Mouse (Mus musculus) embryo, embryonic 11 days (tissue): Measurements from ENCODE around the gene Henmt1.
A peak's percentile ranks its signal among the peaks of the same experiment; 100 is the strongest.

ENCODE experiments used
- DNase-seq: peaks from one replicate; pipeline ENCODE4 v3.0.0-alpha.2; 2015

The Henmt1 gene

GRCm38 (mm10) chr3:108939573-108939972 lies at the start of gene Henmt1:
Gene Henmt1, plus strand, starts transcription at chr3:108939873.
- DNase-seq, result no peak

GRCm38 (mm10) chr3:108889908-108890307 lies 49.8 kb upstream of the Henmt1 start, which contains the start of gene Fndc7:
Gene Fndc7, minus strand, starts transcription at chr3:108890008.
- no peak for DNase-seq

- no peak for DNase-seq
Measured at GRCm38 (mm10) chr3:108892080-108892479, 47.6 kb upstream of the Henmt1 start.

- no peak for DNase-seq
Measured at GRCm38 (mm10) chr3:108892914-108893313, 46.8 kb upstream of the Henmt1 start.

GRCm38 (mm10) chr3:108898640-108899039 lies 41.0 kb upstream of the Henmt1 start:
- no peak for DNase-seq

GRCm38 (mm10) chr3:108900147-108900546 lies 39.5 kb upstream of the Henmt1 start:
- no peak for DNase-seq

GRCm38 (mm10) chr3:108900681-108901080 lies 39.0 kb upstream of the Henmt1 start:
- no peak for DNase-seq

- no peak for DNase-seq
Measured at GRCm38 (mm10) chr3:108902038-108902437, 37.6 kb upstream of the Henmt1 start.

GRCm38 (mm10) chr3:108902934-108903333 lies 36.7 kb upstream of the Henmt1 start:
- DNase-seq, result no peak

- DNase-seq, result peak; percentile 34
Measured at GRCm38 (mm10) chr3:108910303-108911080, 29.2 kb upstream of the Henmt1 start.

GRCm38 (mm10) chr3:108911081-108911547 lies 28.6 kb upstream of the Henmt1 start:
- DNase-seq, result peak; percentile 81

GRCm38 (mm10) chr3:108911548-108912413 lies 27.9 kb upstream of the Henmt1 start, which contains the start of gene Prpf38b:
Gene Prpf38b, minus strand, starts transcription at chr3:108911727.
- peak; percentile 99 for DNase-seq

- no peak for DNase-seq
Measured at GRCm38 (mm10) chr3:108915999-108916398, 23.7 kb upstream of the Henmt1 start.

GRCm38 (mm10) chr3:108916857-108917256 lies 22.8 kb upstream of the Henmt1 start:
- DNase-seq, result no peak

- no peak for DNase-seq
Measured at GRCm38 (mm10) chr3:108917986-108918385, 21.7 kb upstream of the Henmt1 start.

GRCm38 (mm10) chr3:108918852-108919251 lies 20.8 kb upstream of the Henmt1 start:
- no peak for DNase-seq

GRCm38 (mm10) chr3:108920442-108921070 lies 19.1 kb upstream of the Henmt1 start:
- no peak for DNase-seq

- DNase-seq, result no peak
Measured at GRCm38 (mm10) chr3:108921822-108922221, 17.9 kb upstream of the Henmt1 start.

GRCm38 (mm10) chr3:108925677-108926076 lies 14.0 kb upstream of the Henmt1 start:
- DNase-seq, result no peak

- DNase-seq, result no peak
Measured at GRCm38 (mm10) chr3:108926308-108926707, 13.4 kb upstream of the Henmt1 start.

GRCm38 (mm10) chr3:108933557-108933956 lies 6.1 kb upstream of the Henmt1 start:
- no peak for DNase-seq

- no peak for DNase-seq
Measured at GRCm38 (mm10) chr3:108938691-108939090, 982 bp upstream of the Henmt1 start.

- DNase-seq, result peak; percentile 62
Measured at GRCm38 (mm10) chr3:108940001-108940633, 444 bp downstream of the Henmt1 start, which contains the start of gene Gm9857. Gene Gm9857, minus strand, starts transcription at chr3:108940445.
